Mouse (Mus musculus) thymus, postnatal 0 days (tissue): ENCODE results near the gene Etfdh. TPM values are rescaled to one million over a fixed set of nuclear protein-coding genes. Genes with fewer than 3 reads are reported as not detected.

Source experiments
- polyA plus RNA-seq: library from polyadenylated mRNA; unstranded; fragments of >200 nt; fragmentation: Nextera tagmentation; extraction: Ambion mirVana; gene quantifications from 2 replicates; pipeline ENCODE4 v1.2.1, GENCODE M21; 2015

Etfdh gene
- polyA plus RNA-seq, 1 experiment from 2014 or later: 61.9 TPM

Other genes starting within 250 kb of the Etfdh start
- gene Fnip2, start 61.7 kb downstream of the Etfdh start, polyA plus RNA-seq: 0.71 and 0.90 TPM in 2 replicates
- 130 and 160 TPM in 2 replicates for gene Ppid, start 38.2 kb downstream of the Etfdh start, polyA plus RNA-seq
- 32.3 and 42.4 TPM in 2 replicates for gene 4930579G24Rik, start 421 bp downstream of the Etfdh start, polyA plus RNA-seq
- 1.3 and 1.6 TPM in 2 replicates for gene Rxfp1, start 108.4 kb upstream of the Etfdh start, polyA plus RNA-seq
- 1.6 TPM in 2 replicates for gene Tmem144, start 223.3 kb upstream of the Etfdh start, polyA plus RNA-seq